Mouse (Mus musculus): ENCODE measurements around the gene Pax7. TPM values are rescaled to one million over a fixed set of nuclear protein-coding genes. Genes with fewer than 3 reads are reported as not detected.

The Pax7 gene
- total and polyA plus RNA-seq, 3 experiments: not detected

DNA sequence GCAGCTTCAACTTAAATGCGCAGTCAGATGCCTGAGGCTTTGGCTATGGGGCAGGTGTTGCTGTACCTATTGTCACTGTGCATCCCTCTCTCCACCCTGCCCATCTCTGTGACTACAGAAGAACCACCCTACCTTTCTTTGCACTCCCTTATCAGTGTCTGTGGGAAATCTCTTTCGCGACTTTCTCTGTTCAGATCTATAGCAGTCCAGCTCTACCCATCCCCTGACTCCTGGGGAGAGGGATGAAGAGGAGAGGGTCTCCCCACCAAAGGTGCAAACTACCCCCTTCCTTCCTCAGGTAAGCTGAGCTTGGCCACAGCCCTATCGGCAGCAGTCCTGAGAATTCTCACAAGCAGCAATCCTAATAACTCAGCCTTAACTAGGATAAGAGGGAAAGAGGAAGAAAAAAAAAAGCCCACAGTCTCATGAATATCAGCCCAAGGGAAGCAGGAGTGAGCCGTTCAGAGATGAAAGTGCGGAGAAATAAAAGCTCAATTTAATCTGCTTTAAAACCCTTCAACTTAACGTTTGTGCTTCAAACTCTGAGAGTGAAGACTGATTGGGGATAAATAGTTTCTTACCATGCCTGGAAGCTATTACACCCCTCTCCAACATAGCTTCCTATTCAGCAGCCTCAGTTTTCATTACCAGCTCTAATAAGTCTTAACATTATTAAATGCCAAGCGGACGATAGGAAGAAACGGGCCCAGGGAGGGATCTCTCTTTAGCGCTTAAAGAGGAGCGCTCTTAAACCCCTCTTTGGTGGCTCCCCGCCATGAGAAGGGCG is 7.8 kb downstream of the Pax7 start:
- no peaks in the 10 kb centered on the region for H3K79me2 ChIP-seq (ENCODE audit: control insufficient read depth, insufficient read depth, low read length, poor library complexity)
- H3K4me3 ChIP-seq (ENCODE audit: control insufficient read depth in 1 of 2, insufficient read depth in 1 of 2, low read depth in 2 of 2, low read length in 2 of 2): no peak overlapping the region
- DNase-seq (ENCODE audit: low read depth, low spot score): no peak
- no peak overlapping the region for H3K27ac ChIP-seq (ENCODE audit: control insufficient read depth, low read depth, low read length)
- no peak overlapping the region for H3K9ac ChIP-seq (ENCODE audit: control insufficient read depth, low read depth, low read length, poor library complexity, severe bottlenecking)
- H3K9me3 ChIP-seq (replicated peaks; ENCODE audit: insufficient read depth, low read length): no peaks in the 10 kb centered on the region
- H3K36me3 ChIP-seq (ENCODE audit: control insufficient read depth in 1 of 2, insufficient read depth in 2 of 2, low read length in 2 of 2): no peaks in the 10 kb centered on the region
- no peaks in the 10 kb centered on the region for H3K27me3 ChIP-seq (ENCODE audit: control insufficient read depth in 1 of 2, insufficient read depth in 2 of 2, low read length in 2 of 2)
- TF ChIP-seq TCF12 (IDR thresholded peaks at IDR 0.05; ENCODE audit: low read depth, low read length): no peak
- no peak for TF ChIP-seq GABPA (IDR thresholded peaks at IDR 0.05; ENCODE audit: low read depth, low read length)
- no peak for TF ChIP-seq KAT2A (conservative IDR thresholded peaks at IDR 0.05; ENCODE audit: low read depth, low read length)
- TF ChIP-seq MAFK (IDR thresholded peaks at IDR 0.05; ENCODE audit: borderline replicate concordance, low read depth, low read length): no peak
- TF ChIP-seq POLR2AphosphoS2 (IDR thresholded peaks at IDR 0.05; ENCODE audit: low read length): no peak
- no peak for TF ChIP-seq SMC3 (IDR thresholded peaks at IDR 0.05; ENCODE audit: low read depth, low read length)
- no peak for TF ChIP-seq SIN3A (IDR thresholded peaks at IDR 0.05; ENCODE audit: low read length)
- TF ChIP-seq MAZ (IDR thresholded peaks at IDR 0.05; ENCODE audit: low read depth, low read length): no peak
- TF ChIP-seq MAX (IDR thresholded peaks at IDR 0.05; ENCODE audit: low read length): no peak
- no peak for TF ChIP-seq NRF1 (IDR thresholded peaks at IDR 0.05; ENCODE audit: insufficient read depth, low read depth, low read length, poor library complexity, severe bottlenecking)
- TF ChIP-seq POLR2AphosphoS5 (IDR thresholded peaks at IDR 0.05; ENCODE audit: borderline replicate concordance, low read depth, low read length): no peak
- no peak for TF ChIP-seq JUND (IDR thresholded peaks at IDR 0.05; ENCODE audit: low read depth, low read length)
- TF ChIP-seq POLR2A (IDR thresholded peaks at IDR 0.05; ENCODE audit: control insufficient read depth in 1 of 2, insufficient read depth in 1 of 2, low read depth in 1 of 2, low read length in 2 of 2, poor library complexity in 1 of 2): no peak
- no peak for TF ChIP-seq CHD1 (IDR thresholded peaks at IDR 0.05; ENCODE audit: low read depth, low read length)
- TF ChIP-seq ZC3H11A (IDR thresholded peaks at IDR 0.05; ENCODE audit: low read depth, low read length): no peak
- TF ChIP-seq MYB (IDR thresholded peaks at IDR 0.05; ENCODE audit: low read depth, low read length): no peak
- H3K4me1 ChIP-seq (ENCODE audit: control insufficient read depth in 1 of 2, insufficient read depth in 2 of 2, low read length in 2 of 2): no peaks in the 10 kb centered on the region

DNA sequence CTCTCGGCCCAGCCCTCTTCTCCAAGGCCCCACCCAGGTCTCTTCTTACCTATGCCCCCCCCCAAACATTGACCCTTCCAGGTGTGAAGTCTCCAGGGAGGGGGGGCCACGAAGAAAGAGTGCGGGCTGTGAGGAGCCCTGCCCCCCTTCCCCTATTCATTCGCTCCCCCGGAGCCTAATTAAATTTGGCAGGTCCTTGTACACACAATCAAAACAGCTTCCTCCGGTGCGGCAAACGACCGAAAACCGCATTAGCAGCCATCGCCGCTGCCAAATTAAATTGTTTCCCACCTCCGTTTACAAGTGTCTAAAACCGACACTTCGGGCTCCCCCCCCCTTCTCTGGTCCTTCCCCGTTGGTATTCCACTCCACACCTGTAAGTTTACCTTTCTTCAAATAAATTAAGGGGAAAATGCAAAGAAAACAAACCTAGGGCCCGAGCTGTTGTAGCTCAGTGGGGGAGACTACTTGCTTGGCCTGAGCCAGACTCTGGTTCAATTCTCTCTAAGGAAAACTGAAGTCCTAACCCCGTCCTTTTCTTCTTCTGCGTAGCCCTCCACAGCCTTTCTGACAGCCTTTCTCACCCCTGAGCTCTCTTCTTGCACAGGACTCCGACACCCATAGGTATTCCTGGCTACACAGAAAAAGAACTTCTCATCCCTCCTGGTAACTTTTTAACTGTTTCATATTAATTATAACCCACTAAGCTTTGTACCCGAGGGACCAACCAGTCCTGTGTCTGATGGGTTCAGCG is 8.6 kb downstream of the Pax7 start:
- no peak for DNase-seq (ENCODE audit: low read depth, low spot score)
- no peaks in the 10 kb centered on the region for H3K79me2 ChIP-seq (ENCODE audit: control insufficient read depth, insufficient read depth, low read length, poor library complexity)
- no peak for TF ChIP-seq MAZ (IDR thresholded peaks at IDR 0.05; ENCODE audit: low read depth, low read length)
- TF ChIP-seq MAFK (IDR thresholded peaks at IDR 0.05; ENCODE audit: borderline replicate concordance, low read depth, low read length): no peak
- no peak for TF ChIP-seq UBTF (IDR thresholded peaks at IDR 0.05; ENCODE audit: borderline replicate concordance, insufficient read depth, low read depth, low read length)
- no peak for TF ChIP-seq NRF1 (IDR thresholded peaks at IDR 0.05; ENCODE audit: insufficient read depth, low read depth, low read length, poor library complexity, severe bottlenecking)
- no peak for TF ChIP-seq ZMIZ1 (IDR thresholded peaks at IDR 0.05; ENCODE audit: low read depth, low read length)
- no peak for TF ChIP-seq RAD21 (IDR thresholded peaks at IDR 0.05; ENCODE audit: low read depth, low read length)
- no peaks in the 10 kb centered on the region for H3K4me1 ChIP-seq (ENCODE audit: control insufficient read depth in 1 of 2, insufficient read depth in 2 of 2, low read length in 2 of 2)
- H3K27ac ChIP-seq (ENCODE audit: control insufficient read depth, low read depth, low read length): no peak overlapping the region
- no peaks in the 10 kb centered on the region for H3K9me3 ChIP-seq (replicated peaks; ENCODE audit: insufficient read depth, low read length)
- H3K9ac ChIP-seq (ENCODE audit: control insufficient read depth, low read depth, low read length, poor library complexity, severe bottlenecking): no peak overlapping the region
- H3K27me3 ChIP-seq (ENCODE audit: control insufficient read depth in 1 of 2, insufficient read depth in 2 of 2, low read length in 2 of 2): no peaks in the 10 kb centered on the region
- H3K4me3 ChIP-seq (ENCODE audit: control insufficient read depth in 1 of 2, insufficient read depth in 1 of 2, low read depth in 2 of 2, low read length in 2 of 2): no peak overlapping the region
- no peaks in the 10 kb centered on the region for H3K36me3 ChIP-seq (ENCODE audit: control insufficient read depth in 1 of 2, insufficient read depth in 2 of 2, low read length in 2 of 2)
